Mouse (Mus musculus): ENCODE measurements around the gene Dennd2c.
"Not testable (repeated sequence)": the region's sequence is repeated elsewhere in the genome, so short reads cannot be mapped to it uniquely, and the experiment has no call there.

The Dennd2c gene

GRCm38 (mm10) chr3:103123636-103124035, 21.2 kb downstream of the Dennd2c start:
- no peak for DNase-seq

- DNase-seq = no peak
Observed at GRCm38 (mm10) chr3:103126138-103126537, 23.7 kb downstream of the Dennd2c start.

GRCm38 (mm10) chr3:103127177-103127576, 24.8 kb downstream of the Dennd2c start:
- DNase-seq = no peak

DNA sequence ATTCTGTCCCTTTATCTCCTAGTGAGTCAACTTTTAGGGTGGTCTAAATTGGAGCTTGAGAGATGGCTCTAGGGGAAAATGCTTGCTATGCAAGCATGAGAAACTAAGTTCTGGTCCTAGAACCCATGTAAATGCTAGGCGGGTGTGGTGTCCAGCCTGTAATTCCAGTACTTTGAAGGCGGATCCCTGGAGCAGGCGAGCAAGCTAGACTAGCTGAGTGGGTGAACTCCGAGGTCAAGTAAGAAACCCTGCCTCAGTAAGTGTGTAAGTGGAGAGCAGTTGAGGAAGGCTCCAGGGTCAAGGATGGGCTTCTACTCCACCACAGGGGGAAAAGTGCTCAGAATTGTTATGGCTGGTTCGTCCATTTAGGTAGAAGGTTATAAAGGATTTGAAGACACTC, 25.3 kb downstream of the Dennd2c start:
- no peak for DNase-seq

GRCm38 (mm10) chr3:103128251-103128650, 25.8 kb downstream of the Dennd2c start:
- no peak for DNase-seq

DNA sequence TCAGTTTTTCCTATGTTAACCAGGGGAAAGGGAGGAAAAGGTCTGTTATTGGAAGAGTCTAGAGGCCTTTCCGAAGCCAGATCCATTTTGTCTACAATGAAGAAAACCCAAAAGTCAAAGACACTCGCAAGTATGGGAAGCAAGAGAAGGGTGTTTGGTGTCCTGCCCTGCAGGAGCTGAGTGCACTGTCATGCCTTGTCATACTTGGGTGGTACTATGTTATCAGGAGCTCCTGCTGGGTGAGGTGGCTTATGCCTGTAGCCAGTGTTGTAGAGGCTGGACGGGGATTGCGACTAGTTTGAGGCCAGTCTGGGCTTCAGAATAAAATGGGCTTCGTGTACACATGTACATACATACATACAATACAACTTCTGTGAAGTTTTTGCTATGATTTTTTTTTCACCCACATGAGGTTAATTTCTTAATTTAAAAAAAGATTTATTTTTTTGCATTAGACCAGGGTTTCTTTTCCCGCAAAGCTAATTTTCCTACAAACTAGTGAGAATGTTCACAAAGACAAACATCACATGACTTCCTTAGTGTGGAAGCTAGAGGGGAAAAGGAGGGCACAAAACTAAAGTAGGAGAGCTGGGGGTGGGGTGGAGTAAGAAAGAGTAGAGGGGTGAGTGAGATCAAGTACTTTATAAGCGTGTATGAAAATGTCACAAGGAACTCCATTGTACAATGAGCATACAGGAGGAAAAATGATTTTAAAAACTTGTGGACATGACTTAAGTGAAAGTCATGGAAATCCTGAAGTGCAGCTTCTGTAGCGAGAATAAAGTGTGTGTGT, 27.2 kb downstream of the Dennd2c start:
- no peak for DNase-seq

GRCm38 (mm10) chr3:103130236-103130751, 27.9 kb downstream of the Dennd2c start:
- DNase-seq = peak in 1 of 2 experiments; percentile 16

DNA sequence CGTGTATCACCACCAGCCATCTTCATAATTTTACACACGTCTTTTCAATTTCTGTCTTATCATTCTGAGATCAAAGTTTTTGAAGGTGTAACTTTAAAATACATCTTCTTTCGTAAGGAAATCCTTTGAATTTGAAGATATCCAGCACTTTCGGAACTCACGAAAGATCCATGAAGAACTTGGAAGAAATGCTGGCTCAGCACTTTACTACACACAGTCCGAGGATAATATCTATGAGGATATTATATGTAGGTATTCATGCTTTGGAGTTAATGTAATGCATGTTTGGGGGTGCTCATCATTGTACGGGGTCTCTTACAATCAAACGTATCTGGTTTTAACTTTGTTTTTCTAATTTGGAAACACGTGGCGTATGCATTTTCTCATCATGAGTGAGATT, 30.7 kb downstream of the Dennd2c start:
- DNase-seq = no peak

- DNase-seq = no peak
Observed at GRCm38 (mm10) chr3:103136414-103137077, 34.1 kb downstream of the Dennd2c start.

- no peak for DNase-seq
Observed at GRCm38 (mm10) chr3:103139047-103139446, 36.6 kb downstream of the Dennd2c start.

DNA sequence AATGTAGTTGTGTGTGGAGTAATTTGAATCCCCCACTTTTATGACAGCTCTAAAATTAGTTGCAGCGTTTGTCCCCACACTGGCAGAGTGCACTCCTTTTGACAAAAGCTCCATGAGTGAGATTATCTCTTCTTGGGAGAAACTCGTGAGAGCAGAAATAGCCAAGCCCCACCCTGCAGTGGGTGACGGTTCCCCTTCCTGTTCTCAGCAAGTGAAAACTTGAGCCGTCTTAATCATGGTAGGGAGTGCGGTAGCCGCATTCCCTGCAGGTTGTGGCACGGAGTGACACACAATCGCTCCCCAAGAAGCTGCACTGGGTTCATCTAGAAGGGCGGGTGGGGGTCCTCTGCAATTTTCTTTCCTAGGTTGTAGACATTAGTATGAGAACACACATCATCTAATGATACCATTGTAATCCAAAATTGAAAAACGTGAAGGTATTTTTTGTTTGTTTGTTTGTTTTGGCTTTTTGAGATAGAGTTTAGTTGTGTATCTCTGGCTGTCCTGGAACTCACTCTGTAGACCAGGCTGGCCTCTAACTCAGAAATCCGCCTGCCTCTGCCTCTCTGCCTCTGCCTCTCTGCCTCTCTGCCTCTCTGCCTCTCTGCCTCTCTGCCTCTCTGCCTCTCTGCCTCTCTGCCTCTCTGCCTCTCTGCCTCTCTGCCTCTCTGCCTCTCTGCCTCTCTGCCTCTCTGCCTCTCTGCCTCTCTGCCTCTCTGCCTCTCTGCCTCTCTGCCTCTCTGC, 37.9 kb downstream of the Dennd2c start:
- DNase-seq = not testable (repeated sequence)

DNA sequence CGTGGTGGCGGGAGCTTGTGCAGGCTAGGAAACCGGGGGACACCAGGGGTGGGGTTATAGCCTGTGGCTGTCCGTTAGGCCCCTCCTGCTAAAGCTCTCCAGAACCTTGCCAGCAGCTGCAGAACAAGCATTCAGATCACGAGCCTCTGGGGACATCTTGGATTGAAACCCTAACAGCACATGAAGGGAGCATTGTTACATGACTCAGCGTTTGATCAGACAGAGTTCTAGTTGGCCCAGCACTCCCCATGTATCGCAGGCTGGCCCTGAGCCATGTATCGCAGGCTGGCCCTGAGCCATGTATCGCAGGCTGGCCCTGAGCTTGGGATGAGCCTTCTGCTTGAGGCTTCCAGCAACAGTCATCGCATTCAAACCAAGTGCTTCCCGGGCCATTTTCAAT, 38.9 kb downstream of the Dennd2c start:
- DNase-seq = peak; percentile 54 to 67

GRCm38 (mm10) chr3:103142366-103142765, 40.0 kb downstream of the Dennd2c start:
- no peak for DNase-seq

- no peak for DNase-seq
Observed at GRCm38 (mm10) chr3:103145336-103145735, 42.9 kb downstream of the Dennd2c start.

GRCm38 (mm10) chr3:103145791-103146190, 43.4 kb downstream of the Dennd2c start:
- peak; percentile 22 to 27 for DNase-seq

DNA sequence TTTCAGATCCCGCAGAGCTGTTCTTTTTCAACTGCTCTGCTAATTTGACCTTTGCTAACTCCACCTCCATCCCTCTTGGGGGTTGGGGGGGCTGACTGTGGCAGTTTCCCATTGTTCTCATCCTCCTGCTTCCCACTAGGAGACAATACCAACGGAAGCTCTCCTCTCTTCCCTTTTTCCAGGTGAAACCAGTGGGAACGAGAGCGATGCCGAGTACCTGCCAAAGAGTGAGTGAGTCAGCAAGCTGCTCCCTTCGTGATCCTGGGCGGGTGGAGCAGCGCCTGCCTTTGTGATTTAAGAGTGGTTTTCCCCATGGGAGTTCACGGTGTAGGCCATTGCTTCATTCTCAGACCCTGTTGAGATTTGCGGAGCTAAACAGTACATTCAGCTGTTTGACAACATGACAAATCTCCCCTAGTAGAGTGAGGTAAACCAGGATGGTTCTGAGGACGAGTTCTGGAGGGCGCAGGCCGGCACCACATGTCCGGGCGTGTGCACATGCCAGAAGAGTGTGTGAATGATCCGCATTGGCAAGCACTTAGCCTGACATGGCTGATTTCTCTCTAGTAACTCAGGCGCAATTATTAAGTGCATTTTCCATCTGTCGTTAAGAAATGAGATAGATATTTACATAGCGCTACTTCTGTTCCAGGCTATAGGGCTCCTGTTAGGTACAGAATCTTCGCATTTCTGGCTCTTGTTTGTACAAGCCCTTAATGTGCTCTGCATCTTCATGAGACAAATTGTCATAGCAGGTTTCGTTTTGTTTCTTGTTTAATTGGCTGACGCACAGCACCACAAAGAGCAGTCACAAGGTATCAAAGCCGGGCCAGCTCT, 44.1 kb downstream of the Dennd2c start:
- DNase-seq = peak; percentile 45

DNA sequence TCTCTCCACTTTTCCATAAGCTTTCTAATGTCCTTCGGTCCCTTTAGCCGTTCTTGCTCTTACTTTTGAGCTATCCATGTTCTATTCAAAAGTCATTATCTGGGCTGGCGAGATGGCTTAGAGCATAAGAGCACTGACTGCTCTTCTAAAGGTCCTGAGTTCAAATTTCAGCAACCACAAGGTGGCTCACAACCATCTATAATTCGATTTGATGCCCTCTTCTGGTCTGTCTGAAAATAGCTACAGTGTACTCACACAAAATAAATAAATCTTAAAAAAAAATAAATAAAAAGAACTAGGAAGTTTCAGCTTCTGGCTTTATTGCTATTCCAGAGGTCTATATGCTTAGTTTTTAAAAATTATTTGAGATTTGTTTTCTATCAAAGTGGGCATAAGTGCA, 45.4 kb downstream of the Dennd2c start:
- DNase-seq = no peak

DNA sequence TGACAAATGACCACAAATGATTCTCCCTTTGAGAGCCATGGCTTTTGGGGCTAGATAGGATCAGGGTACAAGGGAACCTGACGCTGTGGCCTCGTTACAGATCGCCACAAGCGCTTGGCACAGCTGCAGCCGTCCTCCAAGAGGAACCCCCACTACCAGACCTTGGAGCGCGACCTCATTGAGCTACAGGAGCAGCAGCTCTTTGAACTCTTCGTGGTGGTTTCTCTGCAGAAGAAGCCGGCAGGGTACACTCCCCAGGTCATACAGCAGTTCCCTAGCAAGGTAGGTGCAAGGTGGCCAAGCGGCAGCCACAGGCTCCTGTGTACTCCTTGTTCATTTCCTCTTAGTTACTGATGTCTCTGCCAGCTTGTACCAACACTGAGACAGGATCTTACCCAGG, 46.5 kb downstream of the Dennd2c start:
- DNase-seq = no peak

GRCm38 (mm10) chr3:103153761-103154160, 51.4 kb downstream of the Dennd2c start:
- DNase-seq = no peak

DNA sequence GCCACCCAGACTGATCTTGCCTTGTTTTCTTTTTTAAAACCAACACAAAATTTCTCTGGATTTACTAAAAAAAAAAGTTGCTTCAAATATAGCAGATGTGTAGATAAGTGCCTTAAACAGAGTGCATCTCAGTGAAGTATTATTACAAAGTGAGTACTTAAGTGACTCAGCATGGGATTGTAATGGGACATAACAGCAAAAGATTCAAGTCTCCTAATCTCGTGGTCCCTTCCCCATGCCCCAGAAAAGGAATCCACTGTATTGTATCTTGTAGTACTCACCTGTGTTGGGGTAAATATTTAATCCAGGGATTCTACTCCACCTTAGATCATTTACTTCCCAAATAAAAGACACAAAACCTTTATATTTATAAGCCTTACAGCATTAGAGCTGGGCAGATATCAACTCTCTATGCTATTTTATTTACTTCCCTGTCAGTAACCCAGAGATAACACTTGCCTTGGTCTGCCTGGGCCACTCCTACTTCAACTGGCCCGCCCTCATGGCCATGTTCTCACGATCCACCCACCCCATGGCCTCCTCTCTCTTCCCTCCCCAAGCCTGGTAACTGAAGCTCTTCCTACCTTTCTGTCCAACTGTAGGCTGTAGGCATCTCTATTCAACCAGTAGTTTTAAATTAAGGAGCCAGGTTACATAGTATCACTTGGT, 57.0 kb downstream of the Dennd2c start:
- no peak for DNase-seq

DNA sequence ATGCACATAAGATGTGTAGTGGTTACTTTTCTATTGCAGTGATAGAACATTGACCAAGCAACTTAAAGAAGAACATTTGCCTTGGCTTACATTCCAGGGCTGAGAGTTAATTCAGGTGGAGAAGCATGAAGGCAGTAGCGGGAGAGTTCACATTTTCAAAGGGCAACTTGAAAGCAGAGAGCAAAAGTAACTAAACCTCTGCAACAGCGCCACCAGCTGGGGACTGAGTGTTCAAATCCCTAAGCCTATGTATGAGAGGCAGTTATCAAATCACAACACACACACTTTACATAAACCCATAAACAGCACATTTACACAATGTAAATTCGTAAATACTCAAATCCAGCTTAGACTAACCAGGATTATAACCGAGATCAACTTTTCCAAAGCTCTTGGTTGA, 67.4 kb downstream of the Dennd2c start:
- peak; percentile 85 to 92 for DNase-seq

Measured in cerebellum, postnatal 14 days (tissue).